Mouse (Mus musculus): Measurements from ENCODE around the gene Maco1.

DNA sequence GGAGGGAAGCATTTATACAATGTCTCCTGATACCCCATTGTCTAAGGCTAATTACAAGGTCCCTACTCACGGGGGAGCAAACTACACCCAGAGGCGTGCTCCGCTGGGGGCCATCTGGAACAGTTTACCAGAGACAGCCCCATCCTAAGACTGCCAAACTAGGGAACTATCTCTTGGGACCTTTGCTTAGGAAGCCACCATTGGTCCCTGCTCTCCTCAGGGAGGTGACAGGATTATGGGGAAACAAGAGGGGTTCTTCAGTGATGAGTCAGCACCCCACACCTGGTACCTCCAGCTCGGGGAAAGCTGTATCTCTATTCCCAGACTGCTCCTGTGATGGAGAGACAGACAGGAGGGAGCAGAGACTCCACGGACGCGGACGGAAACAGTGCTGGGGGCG, 15.3 kb upstream of the Maco1 start:
- no peak for TF ChIP-seq CTCF (IDR thresholded peaks at IDR 0.05; ENCODE audit: low read depth, low read length)
- no peak for TF ChIP-seq POLR2A (IDR thresholded peaks at IDR 0.05; ENCODE audit: insufficient read depth, low read length)
- no peak for TF ChIP-seq EP300 (IDR thresholded peaks at IDR 0.05; ENCODE audit: insufficient read depth, low read depth, low read length)

Measured in ES-Bruce4 (cell line).